Mouse (Mus musculus): ENCODE measurements around the gene Trmt1.

Trmt1 gene

GRCm38 (mm10) chr8:84732545-84732944, 46.4 kb downstream of the Trmt1 start:
- DNase-seq (ENCODE audit: low spot score), result no peak

- DNase-seq (ENCODE audit: low spot score), result no peak
Observed at GRCm38 (mm10) chr8:84732996-84733395, 46.9 kb downstream of the Trmt1 start.

- DNase-seq (ENCODE audit: low spot score), result no peak
Observed at GRCm38 (mm10) chr8:84733959-84734358, 47.9 kb downstream of the Trmt1 start.

GRCm38 (mm10) chr8:84734680-84735079, 48.6 kb downstream of the Trmt1 start:
- no peak for DNase-seq (ENCODE audit: low spot score)

- DNase-seq (ENCODE audit: low spot score), result no peak
Observed at GRCm38 (mm10) chr8:84735597-84735996, 49.5 kb downstream of the Trmt1 start.

- DNase-seq (ENCODE audit: low spot score), result no peak
Observed at GRCm38 (mm10) chr8:84736521-84736920, 50.4 kb downstream of the Trmt1 start.

- peak; percentile 93 for DNase-seq (ENCODE audit: low spot score)
Observed at GRCm38 (mm10) chr8:84737608-84738007, 51.5 kb downstream of the Trmt1 start.

- DNase-seq (ENCODE audit: low spot score), result peak; percentile 44
Observed at GRCm38 (mm10) chr8:84738266-84738665, 52.2 kb downstream of the Trmt1 start.

GRCm38 (mm10) chr8:84738715-84739400, 52.8 kb downstream of the Trmt1 start:
- DNase-seq (ENCODE audit: low spot score), result no peak

- DNase-seq (ENCODE audit: low spot score), result no peak
Observed at GRCm38 (mm10) chr8:84739401-84739742, 53.3 kb downstream of the Trmt1 start.

- DNase-seq (ENCODE audit: low spot score), result no peak
Observed at GRCm38 (mm10) chr8:84740895-84741843, 55.1 kb downstream of the Trmt1 start.

GRCm38 (mm10) chr8:84742171-84743053, 56.3 kb downstream of the Trmt1 start:
- peak; percentile 83 for DNase-seq (ENCODE audit: low spot score)

GRCm38 (mm10) chr8:84743054-84743415, 56.9 kb downstream of the Trmt1 start:
- no peak for DNase-seq (ENCODE audit: low spot score)

- DNase-seq (ENCODE audit: low spot score), result peak; percentile 71
Observed at GRCm38 (mm10) chr8:84743517-84744420, 57.7 kb downstream of the Trmt1 start.

GRCm38 (mm10) chr8:84745032-84745925, 59.2 kb downstream of the Trmt1 start:
- DNase-seq (ENCODE audit: low spot score), result peak; percentile 93

Data from embryo, embryonic 10 days (tissue).